Mouse (Mus musculus): ENCODE measurements around the gene Pacs2. TPM values are rescaled to one million over a fixed set of nuclear protein-coding genes. Genes with fewer than 3 reads are reported as not detected.

Pacs2 gene
- polyA plus RNA-seq, 1 experiment from 2014 or later, result 26.8 TPM

GRCm38 (mm10) chr12:113119516-113120410 is 105.5 kb downstream of the Pacs2 start:
- Histone ChIP-seq H3K4me3 (replicated peaks; ENCODE audit: low read length) (no peak overlapping the region), H3K9ac (no peak overlapping the region), H3K36me3 (replicated peaks; ENCODE audit: control insufficient read depth, insufficient read depth) (peaks cover 86% of the 10 kb centered on the region), H3K9me3 (ENCODE audit: control insufficient read depth, low read length) (no peaks in the 10 kb centered on the region), H3K27ac (no peak overlapping the region), H3K4me1 (replicated peaks; ENCODE audit: control insufficient read depth, insufficient read depth, low read length) (no peaks in the 10 kb centered on the region), H3K4me2 (replicated peaks) (no peak overlapping the region), H3K27me3 (ENCODE audit: control insufficient read depth, insufficient read depth, low read length) (no peaks in the 10 kb centered on the region)
- ATAC-seq (ENCODE audit: low FRiP score) (peak; percentile 73; the same call in 1 of the 2 replicates), DNase-seq (ENCODE audit: low spot score) (peak; percentile 89)
- WGBS, result 87% methylated on average over 20 of the region's 20 CpGs

Small RNA genes within 50 kb of the gene (microRNA-seq; reads per million reads assigned to microRNA genes)
- gene Gm44471, result not detected

Other genes starting within 250 kb of the Pacs2 start
- gene Ahnak2, start 211.9 kb upstream of the Pacs2 start, polyA plus RNA-seq (2014; fragmentation: Nextera tagmentation; extraction: Ambion mirVana), result 1.9 and 2.5 TPM in 2 replicates
- gene Clba1, start 205.6 kb upstream of the Pacs2 start, polyA plus RNA-seq (2014; fragmentation: Nextera tagmentation; extraction: Ambion mirVana), result 20.2 and 21.0 TPM in 2 replicates
- 39.1 and 43.4 TPM in 2 replicates for gene Cdca4, start 185.1 kb upstream of the Pacs2 start, polyA plus RNA-seq (2014; fragmentation: Nextera tagmentation; extraction: Ambion mirVana)
- not detected in 2 replicates for gene Gpr132, start 146.3 kb upstream of the Pacs2 start, polyA plus RNA-seq (2014; fragmentation: Nextera tagmentation; extraction: Ambion mirVana)
- gene Jag2, start 84.7 kb upstream of the Pacs2 start, polyA plus RNA-seq (2014; fragmentation: Nextera tagmentation; extraction: Ambion mirVana), result 12.5 and 16.1 TPM in 2 replicates
- gene Nudt14, start 72.4 kb upstream of the Pacs2 start, polyA plus RNA-seq (2014; fragmentation: Nextera tagmentation; extraction: Ambion mirVana), result 60.9 and 70.1 TPM in 2 replicates
- 52.2 and 52.8 TPM in 2 replicates for gene Btbd6, start 38.0 kb upstream of the Pacs2 start, polyA plus RNA-seq (2014; fragmentation: Nextera tagmentation; extraction: Ambion mirVana)
- gene Brf1, start 13.8 kb upstream of the Pacs2 start, polyA plus RNA-seq (2014; fragmentation: Nextera tagmentation; extraction: Ambion mirVana), result 41.4 and 46.3 TPM in 2 replicates
- gene Tex22, start 60.0 kb downstream of the Pacs2 start, polyA plus RNA-seq (2014; fragmentation: Nextera tagmentation; extraction: Ambion mirVana), result 0.40 TPM in 1 of 2 replicates, not detected in the other
- gene Mta1, start 83.8 kb downstream of the Pacs2 start, polyA plus RNA-seq (2014; fragmentation: Nextera tagmentation; extraction: Ambion mirVana), result 17.8 and 19.3 TPM in 2 replicates
- gene Crip2, start 125.7 kb downstream of the Pacs2 start, polyA plus RNA-seq (2014; fragmentation: Nextera tagmentation; extraction: Ambion mirVana), result 280 and 288 TPM in 2 replicates
- gene Crip1, start 131.8 kb downstream of the Pacs2 start, polyA plus RNA-seq (2014; fragmentation: Nextera tagmentation; extraction: Ambion mirVana), result 30.5 and 34.4 TPM in 2 replicates
- gene Tedc1, start 141.9 kb downstream of the Pacs2 start, polyA plus RNA-seq (2014; fragmentation: Nextera tagmentation; extraction: Ambion mirVana), result 10.2 and 14.4 TPM in 2 replicates
- 28.0 and 33.4 TPM in 2 replicates for gene Tmem121, start 171.4 kb downstream of the Pacs2 start, polyA plus RNA-seq (2014; fragmentation: Nextera tagmentation; extraction: Ambion mirVana)

Measured in hindbrain, embryonic 14.5 days (tissue).